Mouse (Mus musculus) adrenal gland, postnatal 36 days (tissue): ENCODE data around the gene Ampd2. TPM values are rescaled to one million over a fixed set of nuclear protein-coding genes. Genes with fewer than 3 reads are reported as not detected.

ENCODE experiments used
- DNase-seq, 2 experiments: peaks; one replicate each; pipeline ENCODE4 v3.0.0; 2021; ENCODE audit warnings: mixed read lengths in 1 of 2
- total RNA-seq, 2 experiments: library from RNA; stranded (reverse); gene quantifications; 2 replicates each; pipeline ENCODE4 v1.2.3; 2021

The Ampd2 gene
- total RNA-seq, 2 experiments from 2014 or later = 133 to 143 TPM

DNA sequence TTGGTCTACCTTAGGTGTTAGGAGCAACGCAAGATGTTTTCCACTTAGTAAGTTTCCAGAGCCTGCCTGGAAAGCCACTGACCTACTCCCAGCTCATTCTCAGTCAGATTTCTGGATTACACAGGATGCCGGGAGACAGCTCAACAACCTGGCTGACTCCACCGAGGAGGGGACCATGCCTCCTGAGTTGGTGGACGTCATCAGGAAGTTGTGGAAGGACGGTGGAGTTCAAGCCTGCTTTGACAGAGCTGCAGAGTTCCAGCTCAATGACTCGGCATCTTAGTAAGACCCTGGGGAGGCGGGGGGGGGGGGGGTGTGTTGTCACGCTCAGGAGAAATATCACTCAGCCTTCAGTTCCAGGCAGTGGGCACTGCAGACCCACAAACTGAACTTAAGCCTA lies 9.8 kb upstream of the Ampd2 start:
- no peak for DNase-seq

DNA sequence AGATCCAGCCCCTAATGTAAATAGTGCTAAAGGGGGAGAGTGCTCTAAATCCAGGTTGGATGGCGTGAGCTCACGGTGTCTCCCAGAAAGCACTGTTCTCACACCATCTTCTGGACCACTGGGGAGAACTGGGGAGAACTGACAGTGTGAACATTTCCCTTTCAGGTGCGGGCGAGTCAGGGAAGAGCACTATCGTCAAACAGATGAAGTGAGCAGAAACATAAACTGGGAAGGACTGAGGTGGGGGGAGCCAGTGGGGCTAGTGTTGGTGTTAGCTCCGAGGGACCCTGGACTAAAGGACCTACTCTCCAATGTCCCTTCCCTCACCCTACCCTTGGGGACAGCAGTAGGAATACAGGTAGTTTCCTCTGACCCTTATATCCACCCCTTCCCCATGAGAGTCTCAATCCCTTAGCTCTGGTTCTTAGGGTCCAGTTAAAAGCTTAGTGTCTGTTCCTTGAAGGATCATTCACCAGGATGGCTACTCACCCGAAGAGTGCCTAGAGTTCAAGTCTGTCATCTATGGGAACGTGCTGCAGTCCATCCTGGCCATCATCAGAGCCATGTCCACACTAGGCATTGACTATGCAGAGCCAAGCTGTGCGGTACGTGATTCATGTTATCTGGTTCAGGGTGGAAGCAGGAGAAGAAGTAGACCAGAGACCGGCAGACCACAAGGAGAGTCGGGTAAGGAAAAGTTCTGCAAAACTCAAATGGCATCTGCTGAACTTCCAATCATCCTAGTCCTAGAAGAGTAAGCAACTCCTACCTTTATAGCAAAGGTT lies 8.7 kb upstream of the Ampd2 start:
- DNase-seq = no peak

DNA sequence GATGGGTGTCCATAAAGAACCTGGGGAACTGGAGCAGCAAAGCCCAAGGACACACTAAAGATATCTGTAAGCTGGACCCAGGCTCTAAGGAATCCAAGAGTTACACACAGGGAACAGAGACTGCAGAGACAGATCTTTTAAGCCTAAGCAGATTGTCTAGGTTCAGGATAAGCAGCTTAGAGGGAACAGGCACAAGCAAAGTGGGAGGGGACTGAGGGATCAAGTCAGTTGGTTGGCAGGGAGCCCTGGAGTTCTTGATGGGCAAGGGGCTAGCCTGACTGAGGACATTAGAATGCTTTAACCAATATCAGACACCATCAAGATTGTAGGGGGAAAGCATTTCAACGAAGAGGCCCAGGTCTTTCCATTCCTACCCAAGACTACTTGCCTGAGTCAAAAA lies 7.7 kb upstream of the Ampd2 start:
- DNase-seq = no peak

DNA sequence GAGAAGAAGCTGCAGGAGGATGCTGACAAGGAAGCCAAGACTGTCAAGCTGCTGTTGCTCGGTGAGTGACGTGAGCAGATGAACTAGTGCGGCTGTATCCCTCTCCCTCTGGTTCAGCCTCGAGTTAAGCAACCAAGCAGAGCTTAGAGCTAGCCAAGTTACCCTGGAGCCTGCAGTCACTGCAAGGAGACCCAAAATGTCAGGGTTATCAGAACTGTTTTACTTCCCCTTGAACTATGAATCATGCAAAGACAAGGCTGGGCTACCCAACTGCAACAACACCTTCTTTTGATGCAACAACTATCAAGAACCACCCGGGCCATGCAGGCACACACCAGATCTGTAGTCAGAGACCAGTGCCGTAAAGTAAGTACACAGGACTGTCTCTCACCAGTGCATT lies 6.9 kb upstream of the Ampd2 start:
- peak; percentile 66 to 73 for DNase-seq

DNA sequence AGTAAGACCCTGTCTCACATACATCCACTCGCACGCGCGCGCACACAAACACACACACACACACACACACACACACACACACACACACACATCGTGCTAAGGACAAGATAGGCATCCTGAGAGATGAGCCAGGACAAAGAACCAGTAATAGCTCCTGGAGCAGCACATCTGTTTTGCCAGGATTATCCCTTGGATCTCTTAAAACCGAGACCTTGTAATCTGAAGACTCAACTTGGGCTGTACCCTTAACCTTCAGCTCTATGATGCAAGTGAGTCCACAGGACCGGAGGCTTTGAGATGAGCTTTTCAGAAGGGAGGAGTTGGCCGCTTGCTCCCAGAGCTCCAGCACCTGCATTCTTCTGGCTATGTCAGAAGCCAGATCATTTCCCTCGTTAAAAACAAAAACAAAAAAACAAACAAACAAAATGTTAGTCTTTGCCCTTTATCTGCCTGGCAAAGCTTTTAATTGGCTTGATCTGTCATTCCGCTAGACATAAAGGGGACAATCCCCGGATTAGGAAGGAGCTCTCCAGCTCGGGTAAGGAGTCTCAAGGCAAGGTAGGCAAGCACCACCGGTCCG lies 6.2 kb upstream of the Ampd2 start, which contains the start of gene Gnat2:
Gene Gnat2 (plus strand): TSS at position 254 of the 580 bp plus-strand sequence.
- no peak for DNase-seq

DNA sequence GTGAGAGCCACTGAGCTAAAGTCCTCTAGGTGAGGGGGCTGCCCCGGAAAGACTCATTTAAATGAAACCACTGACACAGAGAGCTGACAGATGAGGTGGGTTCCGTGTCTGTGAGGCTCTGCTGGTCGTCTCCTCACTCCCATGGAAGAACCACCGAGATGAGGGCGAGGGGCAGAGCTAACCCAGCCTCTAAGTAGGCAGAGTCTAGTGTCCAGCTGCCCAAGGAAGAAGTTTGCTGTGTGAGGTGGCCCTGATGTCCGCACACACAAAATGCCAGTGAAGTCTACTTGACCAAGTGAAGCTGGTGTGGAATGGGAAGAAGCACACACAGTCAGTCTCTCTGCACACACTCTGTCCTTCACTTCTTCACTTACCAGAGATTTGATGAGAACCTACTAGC lies 5.6 kb upstream of the Ampd2 start:
- no peak for DNase-seq

DNA sequence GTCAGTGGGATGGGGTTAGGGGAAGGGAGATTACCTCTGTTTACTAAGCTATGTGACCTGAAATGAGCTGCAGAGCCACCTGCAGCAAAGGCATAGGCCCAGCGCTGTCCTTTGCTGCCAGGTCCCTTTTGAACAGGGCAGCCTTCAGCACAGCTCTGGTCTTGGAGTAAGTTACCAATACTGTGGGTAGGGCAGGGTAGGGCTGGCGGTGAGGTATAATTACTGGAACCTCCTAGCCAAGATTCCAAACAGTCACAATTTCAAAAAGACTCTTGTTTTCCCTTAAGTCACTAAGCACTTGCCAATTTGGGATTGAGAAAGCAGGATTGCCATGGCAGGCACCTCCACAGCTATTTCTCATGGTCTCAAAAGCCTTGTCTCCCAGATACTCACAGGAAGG lies 4.1 kb upstream of the Ampd2 start:
- DNase-seq = no peak

DNA sequence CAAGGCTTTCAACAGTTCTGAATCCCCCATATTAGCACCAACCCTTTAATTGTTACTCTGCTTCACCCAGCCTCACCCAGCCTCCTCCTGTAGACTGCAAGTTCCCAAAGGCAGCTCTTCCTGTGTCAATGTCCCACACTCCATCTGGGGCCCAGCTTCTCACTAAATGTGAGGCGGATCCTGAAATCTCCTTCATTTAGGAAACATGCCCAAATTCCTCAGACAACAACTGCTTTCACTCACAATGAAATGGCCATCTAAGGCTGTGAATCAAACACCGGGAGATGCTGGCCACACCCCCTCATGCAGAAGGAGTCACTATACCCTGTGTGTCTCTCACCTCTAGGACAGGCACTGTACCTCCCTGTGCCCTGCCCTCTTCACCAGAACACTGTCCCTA lies 3.5 kb upstream of the Ampd2 start:
- no peak for DNase-seq

DNA sequence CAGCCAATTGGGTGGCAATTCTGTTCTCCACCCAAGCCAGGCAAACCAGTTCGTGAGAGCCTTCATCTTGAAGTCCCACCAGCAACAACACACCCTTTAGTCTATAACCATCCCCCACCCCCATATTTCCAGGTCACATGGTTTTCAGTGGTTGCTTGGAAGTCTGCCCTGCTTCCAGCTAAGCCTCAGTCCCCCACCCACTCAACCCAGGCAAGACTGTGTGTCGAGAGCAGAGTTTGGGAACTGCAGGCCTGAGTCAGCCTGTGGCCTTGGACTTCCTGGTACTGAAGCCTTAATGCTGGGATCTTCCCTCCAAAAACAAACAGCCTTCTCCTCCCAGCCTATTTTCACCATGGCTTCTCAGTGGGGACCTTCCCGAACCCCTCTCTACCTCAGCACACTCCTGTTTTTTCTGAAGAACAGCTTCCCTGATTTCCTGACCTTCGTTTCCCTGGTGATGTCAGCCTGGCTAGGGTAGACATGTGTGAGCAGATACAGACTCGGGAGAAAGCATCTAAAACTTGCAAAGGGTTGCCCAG lies 2.5 kb upstream of the Ampd2 start:
- peak; percentile 62 for DNase-seq

DNA sequence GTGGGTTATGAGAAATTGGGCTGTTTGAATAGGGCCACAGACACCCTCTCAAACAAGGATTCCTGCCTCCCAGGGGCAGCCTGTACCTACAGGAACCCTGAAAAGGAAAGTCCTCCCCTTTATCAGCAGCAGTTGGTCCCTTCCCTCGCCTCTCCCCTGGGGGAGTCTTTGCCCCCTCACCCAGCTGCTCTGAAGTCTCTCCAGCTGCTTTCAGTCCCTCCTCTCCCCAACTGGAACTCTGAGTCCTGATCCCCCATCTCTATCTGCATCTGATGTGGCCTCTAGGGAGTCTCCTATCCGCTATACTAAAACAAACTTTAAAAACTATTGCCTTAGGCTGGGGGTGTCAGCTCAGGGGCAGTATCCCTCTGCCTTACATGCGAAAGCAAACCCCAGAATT lies 878 bp upstream of the Ampd2 start:
- DNase-seq = no peak

DNA sequence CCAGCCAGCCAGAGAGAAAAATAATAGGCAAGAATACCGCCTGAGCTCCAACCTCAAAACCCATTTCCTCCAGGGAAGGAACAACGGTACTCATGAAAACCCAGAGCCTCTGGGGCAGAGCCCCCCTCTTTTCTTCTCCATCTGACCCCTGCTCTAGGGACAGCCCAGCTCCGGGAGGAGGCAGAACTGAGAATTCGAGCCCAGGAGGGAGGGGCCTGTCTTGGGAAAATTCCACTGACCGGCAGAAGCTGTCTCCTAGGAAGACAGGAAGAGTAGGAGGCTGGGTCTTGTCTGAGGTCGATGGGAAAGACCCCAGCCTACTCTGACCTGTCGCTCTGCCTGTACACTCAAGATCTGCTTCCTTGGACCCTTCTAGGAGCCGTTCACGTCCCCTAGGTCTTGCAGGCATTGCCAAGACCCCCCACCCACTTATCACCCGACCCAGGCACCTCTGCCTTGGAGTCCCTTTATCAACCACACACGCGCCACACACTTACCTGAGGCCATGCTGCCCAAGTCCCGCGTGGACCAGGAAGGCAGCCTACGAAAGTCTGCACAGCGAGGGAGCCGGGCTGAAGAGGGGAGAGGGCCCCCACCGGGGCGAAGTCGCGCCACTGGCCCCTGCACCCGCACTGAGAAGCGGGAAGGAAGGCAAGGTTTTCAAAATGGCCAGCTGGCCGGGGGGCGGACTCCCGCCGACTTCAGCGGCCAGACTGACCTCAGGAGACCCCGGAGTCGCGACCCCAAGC lies 556 bp downstream of the Ampd2 start:
- peak; percentile 94 for DNase-seq

DNA sequence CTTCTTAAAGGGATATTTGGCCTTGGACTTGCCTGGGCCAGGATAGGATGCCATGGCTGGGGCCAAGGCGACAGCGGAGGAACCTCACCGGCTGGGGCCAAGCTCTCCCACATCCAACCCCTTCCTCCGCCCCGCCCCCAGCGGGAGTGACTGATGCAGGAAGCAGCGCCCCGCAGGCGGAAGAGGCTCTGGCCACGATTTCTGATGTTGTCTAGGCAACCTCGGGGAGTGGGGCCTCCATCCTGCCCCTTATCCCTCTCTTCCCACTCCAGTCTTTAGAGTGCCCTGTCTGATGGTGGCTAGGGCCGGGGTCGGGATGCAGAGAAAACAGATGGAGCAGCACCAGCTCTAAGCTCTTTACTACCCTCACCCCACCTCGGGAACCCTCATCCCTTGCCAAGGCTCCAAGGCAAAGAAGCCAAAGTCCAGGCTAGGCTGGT lies 1.1 kb downstream of the Ampd2 start:
- peak; percentile 99 to 100 for DNase-seq

DNA sequence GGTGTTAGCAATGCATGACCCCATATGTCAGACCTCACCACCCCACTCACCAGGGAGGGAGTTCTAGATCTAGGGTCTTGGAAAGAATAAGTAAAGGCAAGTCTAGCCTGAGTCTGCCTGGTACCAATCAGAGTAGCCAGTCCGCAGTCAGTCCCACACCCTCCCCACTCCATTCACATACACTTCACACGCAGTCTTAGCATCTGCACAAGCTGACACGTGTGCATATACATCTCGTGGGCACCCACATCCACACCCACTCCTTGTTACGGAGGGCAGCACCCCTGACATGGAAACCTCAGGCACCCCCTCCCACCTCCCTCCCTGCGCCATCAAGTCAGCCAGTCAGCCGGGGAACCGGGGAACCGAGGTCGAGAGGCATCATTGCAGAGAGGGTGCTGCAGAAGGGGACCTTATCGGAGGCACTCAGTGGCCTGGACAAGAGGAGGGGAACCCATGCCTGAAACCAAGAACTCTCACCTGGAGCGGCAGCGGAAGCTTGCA lies 1.6 kb downstream of the Ampd2 start:
- no peak for DNase-seq

DNA sequence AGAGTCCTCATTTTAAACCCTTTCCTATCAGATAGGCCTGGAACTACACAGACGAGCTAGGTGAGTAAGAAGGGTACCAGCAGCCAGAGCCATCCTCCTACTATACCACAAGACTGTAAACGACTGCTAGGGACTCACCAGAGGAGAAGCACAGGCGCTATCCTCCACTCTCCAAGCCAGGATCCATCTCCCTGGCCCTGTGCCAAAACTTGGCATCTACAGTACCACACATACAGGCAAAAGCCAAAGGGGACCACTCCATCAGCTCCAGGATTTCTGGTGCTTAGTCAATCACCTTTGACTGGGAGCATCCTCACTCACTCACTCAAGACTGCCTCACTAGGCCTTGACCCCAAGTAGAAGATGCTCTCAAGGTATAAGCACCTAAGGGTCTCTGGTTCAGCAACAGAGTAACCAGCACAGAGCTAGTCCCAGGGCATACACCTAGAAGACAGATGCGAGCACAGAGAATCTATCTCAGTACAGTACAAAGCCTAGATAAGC lies 2.5 kb downstream of the Ampd2 start:
- DNase-seq = peak; percentile 50 to 56

DNA sequence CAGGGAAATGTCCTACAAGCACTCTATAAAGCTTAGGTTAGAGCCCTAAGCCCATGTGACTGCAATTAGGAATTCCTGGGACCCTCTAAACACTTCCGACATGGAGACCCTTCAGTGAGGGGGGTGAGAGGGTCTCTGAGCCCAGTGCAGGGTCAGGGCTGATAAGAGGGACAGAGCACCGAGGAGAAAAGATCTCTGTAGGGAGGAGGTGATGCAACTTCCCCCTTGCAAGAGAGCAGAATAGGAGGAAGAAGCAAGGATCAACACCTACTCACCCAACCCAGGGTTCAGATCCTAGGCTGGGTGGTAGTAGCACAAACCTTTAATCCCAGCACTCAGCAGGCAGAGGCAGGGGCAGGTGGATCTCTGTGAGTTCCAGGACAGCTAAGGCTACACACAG lies 3.3 kb downstream of the Ampd2 start:
- DNase-seq = no peak

DNA sequence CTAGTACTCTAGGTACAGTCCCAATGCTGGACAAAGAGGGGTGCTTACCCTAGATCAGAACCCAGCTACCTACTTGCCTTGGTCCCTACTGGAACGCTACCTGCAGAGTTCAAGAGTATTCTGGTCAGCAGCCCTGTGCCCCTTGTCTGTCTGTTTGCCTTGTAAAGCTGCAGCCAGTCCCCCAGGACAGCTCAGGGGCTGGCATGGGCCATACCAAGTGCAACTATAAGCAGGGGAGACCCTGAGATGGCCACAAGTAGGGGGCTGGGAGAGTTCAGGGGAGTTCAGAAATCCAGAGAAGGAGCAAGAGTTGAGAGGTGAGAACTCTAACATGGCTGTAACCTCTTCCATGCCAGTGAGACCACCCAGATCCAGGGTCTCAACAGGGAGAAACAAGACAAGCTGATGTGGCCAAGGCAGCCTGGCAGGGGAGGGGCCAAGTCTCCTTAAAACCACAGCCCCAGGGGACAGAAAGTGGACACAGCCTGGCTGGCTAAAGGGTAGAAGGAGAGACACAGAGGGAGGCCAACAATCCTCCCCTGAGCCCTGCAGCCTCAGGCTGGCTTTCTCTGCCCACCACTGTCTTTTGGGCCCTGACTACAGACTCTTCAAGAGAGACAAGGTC lies 4.1 kb downstream of the Ampd2 start:
- DNase-seq = no peak

DNA sequence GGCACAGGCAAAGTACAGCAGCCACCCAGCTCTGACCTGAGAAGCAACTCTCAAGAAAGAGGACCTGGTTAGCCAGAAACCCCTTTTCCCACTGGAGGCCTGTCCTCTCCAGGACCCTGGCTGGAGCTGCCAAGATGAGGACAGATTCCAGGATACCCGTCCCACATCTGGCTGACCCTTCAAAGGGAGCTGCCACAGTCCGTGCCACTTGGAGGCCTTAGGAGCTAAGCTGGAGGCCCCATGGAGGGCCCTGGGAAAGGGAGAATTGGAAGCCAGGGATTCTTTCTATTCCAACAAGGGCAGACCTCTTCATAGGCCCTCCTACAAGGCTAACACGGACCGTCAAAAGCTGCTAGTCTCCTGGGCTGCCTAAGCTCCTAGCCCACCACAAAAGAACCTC lies 4.8 kb downstream of the Ampd2 start:
- no peak for DNase-seq

DNA sequence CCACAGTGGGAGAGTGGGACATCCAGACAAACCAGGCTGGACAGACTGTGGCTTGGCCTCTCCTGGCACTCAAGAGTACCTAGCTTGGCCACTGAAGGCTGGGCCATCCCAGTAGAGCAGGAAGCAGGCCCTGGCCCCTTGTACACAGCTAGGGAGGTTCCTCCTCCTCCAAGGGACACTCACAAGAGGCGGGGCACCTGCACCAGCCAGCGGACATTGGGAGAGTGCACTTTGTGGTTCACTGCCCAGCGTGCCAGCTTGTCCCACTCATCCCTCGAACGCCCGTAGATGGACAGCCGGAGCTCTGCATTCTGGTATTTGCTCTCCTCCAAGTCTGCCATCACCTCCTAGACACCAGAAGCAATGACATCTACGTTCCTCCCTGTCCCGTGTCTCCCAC lies 9.6 kb downstream of the Ampd2 start:
- DNase-seq = no peak

DNA sequence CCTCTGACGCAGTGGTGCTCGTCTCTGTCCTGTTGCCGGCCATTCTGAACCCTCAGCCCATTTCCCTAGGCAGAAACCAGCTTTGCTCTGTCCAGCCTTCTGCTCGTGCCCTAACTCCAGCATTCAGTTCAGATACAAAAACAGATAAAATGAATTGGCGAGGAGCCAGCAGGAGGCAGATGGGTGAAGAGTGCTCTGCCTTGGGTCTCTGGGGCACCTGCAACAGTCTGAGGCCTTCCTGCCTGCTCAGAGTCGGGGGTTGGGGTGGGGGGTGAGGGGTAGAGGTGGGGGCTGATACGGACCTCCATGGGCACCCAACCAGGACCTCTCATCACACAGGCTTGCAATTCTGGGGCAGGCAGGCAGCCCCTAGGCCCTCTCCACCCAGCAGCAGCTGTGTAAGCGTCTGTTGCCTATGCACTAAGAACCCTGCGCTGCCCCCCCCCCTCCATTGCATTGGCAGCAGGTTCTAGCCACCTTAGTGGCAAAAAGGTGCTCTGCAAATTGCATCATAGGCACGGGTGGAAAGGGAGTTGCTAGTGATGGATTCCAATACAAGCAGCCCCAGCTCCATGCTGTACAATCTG lies 13.4 kb downstream of the Ampd2 start:
- DNase-seq = no peak

DNA sequence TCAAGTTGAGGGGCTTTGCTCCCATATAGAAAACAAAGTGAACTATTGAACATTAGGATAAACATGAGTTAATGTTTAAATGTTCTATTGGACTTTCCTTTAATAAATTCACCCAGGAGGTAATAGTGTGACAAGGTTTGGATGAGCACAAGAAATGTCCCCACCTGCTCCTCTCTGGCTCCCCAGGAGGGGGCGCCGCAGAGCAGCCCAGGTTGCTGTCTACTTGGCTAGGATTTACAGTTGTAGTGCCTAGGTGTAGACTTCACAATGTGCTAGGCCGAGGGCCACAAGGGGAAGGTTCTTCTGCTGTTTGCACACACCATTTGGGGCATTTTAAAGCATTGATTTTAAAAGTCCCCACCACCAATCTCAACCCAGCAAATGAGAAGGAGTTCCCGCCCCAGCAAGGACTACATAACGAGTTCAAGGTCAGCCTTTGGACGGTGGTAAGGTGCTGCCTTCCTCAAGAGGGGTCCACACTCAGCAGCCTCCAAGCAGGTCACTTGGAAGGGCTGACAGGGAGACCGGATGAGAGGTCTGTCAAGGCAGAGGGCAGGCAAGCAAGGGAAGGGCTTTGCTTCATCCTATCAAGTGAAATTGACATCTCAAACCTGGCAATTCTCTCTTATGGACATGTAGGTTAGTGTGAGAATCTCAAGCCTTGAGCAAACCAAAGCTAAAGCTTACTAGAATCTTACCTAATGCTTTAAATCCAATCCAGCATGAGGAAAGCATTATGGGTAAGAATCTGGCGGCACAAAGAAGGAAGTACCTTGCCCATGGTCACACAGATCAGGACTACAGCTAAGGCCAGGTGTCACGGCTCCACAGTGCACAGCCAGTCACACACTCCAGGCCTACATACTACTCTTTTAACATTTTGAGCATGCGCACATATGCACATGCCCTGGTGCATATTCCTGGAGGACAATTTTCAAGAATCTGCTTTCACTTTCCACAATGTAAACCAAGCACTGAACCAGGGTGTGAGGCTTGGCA lies 15.9 kb downstream of the Ampd2 start:
- peak; percentile 81 to 89 for DNase-seq
